Mouse (Mus musculus): ENCODE measurements around the gene Olfr509.
"Not testable (repeated sequence)": the region's sequence is repeated elsewhere in the genome, so short reads cannot be mapped to it uniquely, and the experiment has no call there.

Olfr509 gene

DNA sequence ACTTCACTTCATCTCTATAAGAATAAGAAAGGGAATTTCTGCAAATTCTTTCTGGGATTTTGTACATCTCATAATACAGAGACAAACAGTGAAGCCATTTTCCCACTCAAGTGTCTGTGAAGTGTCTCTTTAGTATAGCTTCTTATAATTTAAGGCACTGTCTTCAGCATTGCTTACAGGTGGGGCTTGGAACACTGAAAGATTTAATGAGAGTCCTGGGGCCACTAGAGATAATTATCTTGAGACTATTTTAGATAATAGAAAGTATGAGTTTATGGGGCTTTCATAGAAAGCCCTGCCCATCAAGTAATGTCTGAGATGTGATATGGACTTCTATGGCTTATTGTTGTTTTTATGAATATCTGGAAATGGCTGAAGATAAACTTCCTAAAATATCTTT, at the start of gene Olfr509:
Gene Olfr509 (minus strand): TSS at position 101 of the 400 bp plus-strand sequence.
- in situ Hi-C loops (cut with MboI; ENCODE audit: low sequenced_read_pairs): no loop called here

DNA sequence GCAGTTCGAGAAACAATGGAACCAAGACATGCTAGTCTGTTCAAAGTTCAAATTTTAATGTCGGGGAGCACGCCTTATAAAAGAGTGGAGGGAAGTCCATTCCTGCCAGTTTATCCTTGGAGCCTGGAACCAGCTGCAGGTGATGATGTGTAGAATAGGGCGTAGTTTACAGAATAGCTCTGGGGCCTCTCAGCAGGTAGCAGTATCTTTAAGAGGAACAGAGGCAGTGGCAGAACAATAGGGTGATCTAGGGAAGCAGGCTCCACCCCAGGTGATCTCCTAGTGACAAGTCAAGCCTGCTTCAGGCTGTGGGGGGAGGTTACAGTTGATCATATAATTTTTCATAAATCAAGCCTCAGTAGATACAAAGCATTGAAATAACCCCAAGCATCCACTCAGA, 27.2 kb upstream of the Olfr509 start:
- in situ Hi-C loops (cut with MboI; ENCODE audit: low sequenced_read_pairs): no loop called here

DNA sequence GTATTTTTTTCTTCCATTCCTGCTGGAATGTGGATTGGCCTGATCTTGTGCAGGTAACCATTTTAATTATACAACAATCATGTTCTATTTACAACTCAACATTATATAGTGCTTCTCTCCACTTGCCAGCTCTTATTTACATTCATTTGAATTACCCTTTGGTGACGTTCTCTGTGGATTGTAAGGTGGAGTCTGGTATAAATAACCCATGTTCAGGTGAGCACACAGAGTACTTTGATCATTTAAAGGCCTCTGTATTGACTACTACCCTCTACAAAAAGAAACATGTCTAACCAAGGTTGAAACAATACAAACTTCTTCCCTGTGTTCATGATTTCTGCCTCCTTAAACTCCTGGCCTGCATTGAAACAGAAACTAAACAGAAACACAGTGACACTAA, 19.4 kb upstream of the Olfr509 start:
- in situ Hi-C loops (cut with MboI; ENCODE audit: low sequenced_read_pairs): no loop called here

DNA sequence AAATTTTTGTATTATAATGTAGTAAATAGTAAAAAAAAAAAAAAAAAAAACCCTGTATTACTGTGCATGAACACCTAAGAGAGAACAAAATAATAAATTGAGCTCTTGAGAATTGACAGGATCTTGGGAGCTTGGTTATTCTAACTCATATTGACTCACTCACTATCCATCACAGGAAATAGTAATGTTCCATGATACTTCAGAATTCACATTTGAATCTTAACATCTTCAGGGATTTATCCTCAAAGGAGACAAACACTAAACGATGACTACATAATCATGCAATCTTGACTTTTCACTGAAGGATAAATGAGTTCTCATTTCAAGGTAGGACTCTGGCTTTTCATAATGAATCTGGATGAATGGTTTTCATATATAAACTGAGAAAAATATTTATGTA, 14.4 kb upstream of the Olfr509 start, which contains the start of gene Olfr510:
Gene Olfr510 (plus strand): TSS at position 301 of the 400 bp plus-strand sequence.
- in situ Hi-C loops (cut with MboI; ENCODE audit: low sequenced_read_pairs): no loop called here

DNA sequence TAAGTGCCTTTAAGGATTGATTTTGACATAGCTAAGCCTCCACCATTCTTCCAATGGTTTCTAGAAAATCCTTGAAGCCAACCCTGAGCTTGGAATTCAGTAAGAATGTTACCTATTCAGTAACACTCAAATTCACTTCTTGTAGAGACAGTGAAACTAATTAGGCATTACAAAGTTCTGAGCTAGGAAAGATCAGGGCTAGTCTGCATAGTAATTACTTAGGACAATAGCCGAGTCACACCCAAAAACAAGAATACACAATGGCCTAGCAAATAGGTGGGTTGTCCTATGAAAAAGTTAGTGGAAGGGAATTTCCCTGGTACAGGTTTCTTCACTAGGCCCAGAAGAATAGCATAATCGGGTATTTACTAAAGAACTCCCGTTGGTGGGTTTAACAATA, 10.7 kb upstream of the Olfr509 start:
- in situ Hi-C loops (cut with MboI; ENCODE audit: low sequenced_read_pairs): no loop called here

DNA sequence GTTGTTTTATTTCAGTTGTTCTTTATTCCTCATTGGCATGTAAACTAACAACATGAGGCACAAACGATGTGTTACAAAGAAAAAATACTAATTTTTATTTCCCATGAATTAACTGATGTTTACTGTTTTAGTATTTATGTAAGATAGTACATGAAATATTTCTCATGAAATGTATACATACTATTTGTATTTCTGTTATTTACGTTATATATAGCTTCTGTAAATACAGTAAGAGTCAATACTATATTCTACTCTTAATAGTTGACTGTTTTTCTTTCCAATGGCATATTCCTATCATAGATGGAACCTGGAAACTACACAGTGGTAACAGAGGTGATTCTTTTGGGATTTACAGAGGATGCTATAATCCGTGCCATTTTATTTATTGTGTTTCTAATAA, 22.0 kb downstream of the Olfr509 start, which contains the start of gene Olfr508:
Gene Olfr508 (plus strand): TSS at position 301 of the 400 bp plus-strand sequence.
- in situ Hi-C loops (cut with MboI; ENCODE audit: low sequenced_read_pairs): no loop called here

DNA sequence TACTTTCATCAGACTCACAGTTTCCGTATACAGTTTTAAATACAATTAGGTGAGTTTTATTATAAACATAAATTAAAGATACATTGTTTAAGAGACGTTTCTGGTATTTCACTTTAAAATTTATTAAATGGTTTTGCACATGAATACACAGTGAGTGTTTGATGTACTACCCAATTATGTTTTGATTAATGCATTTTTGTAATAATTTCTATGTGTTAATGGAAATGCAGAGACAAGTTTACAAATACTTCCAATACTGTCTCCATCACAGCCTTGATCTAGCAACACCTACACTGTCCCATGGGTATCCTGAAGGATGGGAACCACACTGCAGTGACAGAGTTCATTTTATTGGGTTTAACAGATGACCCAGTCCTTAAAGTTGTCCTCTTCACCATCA, 30.2 kb downstream of the Olfr509 start, which contains the start of gene Olfr507:
Gene Olfr507 (plus strand): TSS at position 301 of the 400 bp plus-strand sequence.
- in situ Hi-C loops (cut with MboI; ENCODE audit: low sequenced_read_pairs): no loop called here

DNA sequence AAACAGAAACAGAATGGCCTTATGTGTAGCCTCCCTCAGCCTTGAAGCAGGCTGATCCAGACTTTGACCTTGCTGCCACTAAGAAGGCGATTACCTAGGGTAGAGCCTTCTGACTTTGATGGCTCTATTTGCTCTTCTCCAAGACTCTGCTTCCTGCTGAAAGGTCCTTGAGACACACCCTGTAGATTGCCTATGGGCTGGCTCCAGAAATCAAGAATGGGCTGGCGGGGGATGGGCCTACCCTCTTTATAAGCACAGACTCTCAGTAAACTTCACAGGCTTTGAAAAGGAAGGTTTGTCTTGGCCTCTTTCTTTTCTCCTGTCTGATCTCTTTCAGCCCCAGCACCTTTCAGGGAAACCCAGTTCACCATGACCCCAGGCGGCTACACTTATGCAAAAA, 34.9 kb downstream of the Olfr509 start:
- in situ Hi-C loops (cut with MboI; ENCODE audit: low sequenced_read_pairs): not testable (repeated sequence)

DNA sequence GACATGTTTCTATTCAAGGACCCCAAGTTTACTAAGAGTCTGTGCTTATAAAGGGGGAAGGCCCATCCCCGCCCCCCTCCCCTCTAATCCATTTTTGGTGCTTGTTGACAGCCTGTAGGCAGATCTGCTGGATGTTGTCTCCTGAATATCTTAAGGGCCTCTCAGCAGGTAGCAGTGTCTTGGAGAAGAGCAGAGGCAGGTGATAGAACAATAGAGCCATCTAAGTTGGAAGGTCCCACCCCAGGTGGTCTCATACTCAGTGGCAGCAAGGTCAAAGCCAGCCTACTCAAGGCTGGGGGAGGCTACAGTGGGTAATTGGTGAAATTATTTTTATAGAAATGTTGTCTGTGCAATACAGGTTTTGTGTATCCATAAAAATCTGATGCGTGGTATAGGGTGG, 37.6 kb downstream of the Olfr509 start:
- in situ Hi-C loops (cut with MboI; ENCODE audit: low sequenced_read_pairs): no loop called here

DNA sequence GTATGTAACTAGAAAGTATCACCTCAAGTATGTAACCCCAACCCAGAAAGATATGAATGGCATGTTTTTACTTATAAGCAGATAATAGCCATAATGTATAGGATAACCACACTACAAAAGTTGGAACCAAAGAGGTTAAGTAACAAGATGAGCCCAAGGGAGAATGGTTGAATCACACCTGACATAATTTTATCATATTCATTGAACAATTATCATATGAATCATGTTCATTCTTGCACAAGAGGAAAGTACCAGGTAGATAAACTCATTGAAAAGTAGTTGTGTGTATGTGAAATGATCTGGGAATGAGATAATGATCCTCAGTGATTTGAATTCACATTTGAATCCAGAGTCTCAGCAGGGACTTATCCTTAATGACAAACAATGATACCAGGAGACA, 41.2 kb downstream of the Olfr509 start, which contains the start of gene Olfr506:
Gene Olfr506 (plus strand): TSS at position 301 of the 400 bp plus-strand sequence.
- in situ Hi-C loops (cut with MboI; ENCODE audit: low sequenced_read_pairs): no loop called here

DNA sequence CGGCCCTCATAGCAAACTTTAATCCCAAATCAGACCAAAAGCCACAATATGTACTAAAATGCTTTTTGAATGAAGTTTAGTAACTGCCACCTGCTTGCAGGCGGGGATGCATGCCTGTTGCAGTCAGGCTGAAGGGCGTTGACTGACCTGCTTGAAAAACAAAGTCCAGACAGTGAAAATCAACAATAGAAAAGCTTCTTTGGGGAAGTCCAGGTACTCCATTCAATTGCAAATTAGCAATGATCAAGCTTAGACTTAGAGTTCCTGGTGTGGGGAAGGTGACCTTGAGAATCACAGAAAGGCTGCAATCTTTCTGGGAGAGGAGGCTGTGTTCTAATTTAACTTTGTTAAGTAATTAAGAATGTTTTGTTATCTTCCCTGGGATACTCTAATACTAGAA, 49.8 kb downstream of the Olfr509 start:
- in situ Hi-C loops (cut with MboI; ENCODE audit: low sequenced_read_pairs): not testable (repeated sequence)
